Mouse (Mus musculus): Measurements from ENCODE around the gene Ogt. TPM values are rescaled to one million over a fixed set of nuclear protein-coding genes. Genes with fewer than 3 reads are reported as not detected.

Gene Ogt
- polyA plus RNA-seq, 1 experiment: 24.0 TPM

GRCm38 (mm10) chrX:101639306-101639705, 554 bp upstream of the Ogt start:
- no peaks in the 10 kb centered on the region for H3K27me3 ChIP-seq (ENCODE audit: control insufficient read depth, insufficient read depth, low read length)
- H3K27ac ChIP-seq (ENCODE audit: control insufficient read depth, insufficient read depth, low read depth, low read length): peak overlapping the region; percentile 49; the same call in 1 of the 2 replicates

DNA sequence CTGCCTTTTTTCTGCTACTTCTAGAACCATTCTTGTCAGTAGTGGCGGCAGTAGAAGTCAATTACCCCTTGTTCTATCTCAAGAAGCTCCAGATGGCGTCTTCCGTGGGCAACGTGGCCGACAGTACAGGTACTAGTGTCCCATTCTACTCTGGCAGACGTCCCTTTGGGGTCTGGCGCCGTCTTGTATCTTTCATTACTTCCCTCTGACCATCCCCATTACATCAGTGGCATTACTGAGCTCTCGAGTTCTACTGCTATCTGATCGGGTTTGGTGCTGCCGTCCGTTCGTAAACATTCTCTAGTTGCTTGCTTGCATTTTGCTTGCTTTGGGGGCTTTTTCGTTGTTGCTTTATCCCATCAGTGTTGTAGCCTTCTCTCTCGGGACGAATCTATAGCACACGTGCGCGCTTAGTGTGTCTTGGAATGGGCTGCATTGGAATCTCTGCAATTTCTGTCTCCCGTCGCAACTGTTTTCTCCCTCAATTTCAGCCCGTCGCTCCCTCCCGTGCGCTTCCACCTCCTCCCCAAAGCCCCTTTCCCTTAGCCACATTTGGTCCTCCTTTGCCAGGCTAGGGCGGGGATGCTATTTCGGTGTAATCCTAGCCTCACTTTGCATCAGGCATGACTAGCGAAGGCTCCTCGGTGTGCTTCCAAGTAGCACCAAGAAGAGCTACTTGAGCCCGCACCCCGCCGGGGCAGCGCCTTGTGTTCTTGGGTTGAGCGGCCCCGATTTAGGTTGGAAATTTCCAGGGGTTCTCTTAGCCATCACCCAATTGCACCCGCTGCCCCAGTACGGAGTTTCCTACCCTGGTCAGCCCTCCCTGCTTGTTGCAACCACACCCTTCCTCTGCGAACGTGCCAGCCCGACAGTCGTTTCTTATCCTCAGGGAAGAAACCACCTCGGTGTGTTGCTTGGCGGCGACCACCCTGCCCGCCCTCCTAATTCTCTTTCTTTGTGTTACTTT, 617 bp downstream of the Ogt start:
- Histone ChIP-seq H3K27ac (ENCODE audit: control insufficient read depth, insufficient read depth, low read depth, low read length) (peak overlapping the region; percentile 89), H3K36me3 (ENCODE audit: control insufficient read depth, insufficient read depth, low read length) (no peaks in the 10 kb centered on the region), H3K27me3 (ENCODE audit: control insufficient read depth, insufficient read depth, low read length) (no peaks in the 10 kb centered on the region), H3K4me3 (ENCODE audit: control insufficient read depth, low read depth, low read length) (peak overlapping the region; percentile 92), H3K4me1 (ENCODE audit: control insufficient read depth, insufficient read depth, low read length) (no peaks in the 10 kb centered on the region)
- no peak for TF ChIP-seq CTCF (IDR thresholded peaks at IDR 0.05; ENCODE audit: control insufficient read depth, insufficient read depth, insufficient replicate concordance, low read depth, low read length)
- no peak for TF ChIP-seq POLR2A (IDR thresholded peaks at IDR 0.05; ENCODE audit: control insufficient read depth, low read depth, low read length)

More at GRCm38 (mm10) chrX:101639306-101639705, 554 bp upstream of the Ogt start:
- H3K4me1 ChIP-seq (ENCODE audit: control insufficient read depth, insufficient read depth, low read length): no peaks in the 10 kb centered on the region
- H3K4me3 ChIP-seq (ENCODE audit: control insufficient read depth, low read depth, low read length): peak overlapping the region; percentile 92; the same call in 1 of the 2 replicates
- TF ChIP-seq CTCF (IDR thresholded peaks at IDR 0.05; ENCODE audit: control insufficient read depth, insufficient read depth, insufficient replicate concordance, low read depth, low read length) (no peak), POLR2A (IDR thresholded peaks at IDR 0.05; ENCODE audit: control insufficient read depth, low read depth, low read length) (no peak)
- no peaks in the 10 kb centered on the region for H3K36me3 ChIP-seq (ENCODE audit: control insufficient read depth, insufficient read depth, low read length)

GRCm38 (mm10) chrX:101641161-101641530, 1.3 kb downstream of the Ogt start:
- no peaks in the 10 kb centered on the region for H3K4me1 ChIP-seq (ENCODE audit: control insufficient read depth, insufficient read depth, low read length)
- H3K36me3 ChIP-seq (ENCODE audit: control insufficient read depth, insufficient read depth, low read length): no peaks in the 10 kb centered on the region
- H3K27me3 ChIP-seq (ENCODE audit: control insufficient read depth, insufficient read depth, low read length): no peaks in the 10 kb centered on the region
- no peak overlapping the region; the same call in 1 of the 2 replicates for H3K27ac ChIP-seq (ENCODE audit: control insufficient read depth, insufficient read depth, low read depth, low read length)
- TF ChIP-seq CTCF (IDR thresholded peaks at IDR 0.05; ENCODE audit: control insufficient read depth, insufficient read depth, insufficient replicate concordance, low read depth, low read length): no peak
- no peak for TF ChIP-seq POLR2A (IDR thresholded peaks at IDR 0.05; ENCODE audit: control insufficient read depth, low read depth, low read length)
- peak overlapping the region; percentile 92 for H3K4me3 ChIP-seq (ENCODE audit: control insufficient read depth, low read depth, low read length)

- Histone ChIP-seq H3K27me3 (ENCODE audit: control insufficient read depth, insufficient read depth, low read length) (no peaks in the 10 kb centered on the region), H3K27ac (ENCODE audit: control insufficient read depth, insufficient read depth, low read depth, low read length) (no peak overlapping the region)
Measured at GRCm38 (mm10) chrX:101642091-101642490, 2.2 kb downstream of the Ogt start.

DNA sequence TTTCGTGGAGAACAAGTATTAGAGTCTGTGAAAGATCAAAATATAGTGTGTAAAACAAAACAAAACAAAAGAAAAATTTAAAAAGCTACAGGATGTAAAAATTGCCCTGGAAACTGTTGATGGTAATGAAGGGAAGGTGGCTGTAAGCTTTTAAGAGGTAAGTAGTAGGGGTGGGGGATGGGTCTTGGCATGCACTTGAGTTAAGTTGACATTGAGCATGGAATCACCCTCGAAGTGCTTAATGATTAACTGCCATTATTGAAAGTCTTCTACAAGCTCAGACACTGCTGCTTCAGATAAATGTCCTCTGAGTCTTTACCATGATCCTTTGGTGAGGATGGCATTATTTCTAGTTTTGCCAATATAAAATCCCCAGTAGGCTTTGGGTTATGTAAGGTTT, 5.4 kb downstream of the Ogt start:
- H3K36me3 ChIP-seq (ENCODE audit: control insufficient read depth, insufficient read depth, low read length): no peaks in the 10 kb centered on the region
- TF ChIP-seq POLR2A (IDR thresholded peaks at IDR 0.05; ENCODE audit: control insufficient read depth, low read depth, low read length): no peak
- no peaks in the 10 kb centered on the region for H3K4me1 ChIP-seq (ENCODE audit: control insufficient read depth, insufficient read depth, low read length)
- H3K27ac ChIP-seq (ENCODE audit: control insufficient read depth, insufficient read depth, low read depth, low read length): no peak overlapping the region
- H3K27me3 ChIP-seq (ENCODE audit: control insufficient read depth, insufficient read depth, low read length): no peaks in the 10 kb centered on the region
- no peak overlapping the region for H3K4me3 ChIP-seq (ENCODE audit: control insufficient read depth, low read depth, low read length)

More at GRCm38 (mm10) chrX:101642091-101642490, 2.2 kb downstream of the Ogt start:
- no peaks in the 10 kb centered on the region for H3K36me3 ChIP-seq (ENCODE audit: control insufficient read depth, insufficient read depth, low read length)
- no peak for TF ChIP-seq CTCF (IDR thresholded peaks at IDR 0.05; ENCODE audit: control insufficient read depth, insufficient read depth, insufficient replicate concordance, low read depth, low read length)
- no peak for TF ChIP-seq POLR2A (IDR thresholded peaks at IDR 0.05; ENCODE audit: control insufficient read depth, low read depth, low read length)
- H3K4me1 ChIP-seq (ENCODE audit: control insufficient read depth, insufficient read depth, low read length): no peaks in the 10 kb centered on the region
- H3K4me3 ChIP-seq (ENCODE audit: control insufficient read depth, low read depth, low read length): no peak overlapping the region

DNA sequence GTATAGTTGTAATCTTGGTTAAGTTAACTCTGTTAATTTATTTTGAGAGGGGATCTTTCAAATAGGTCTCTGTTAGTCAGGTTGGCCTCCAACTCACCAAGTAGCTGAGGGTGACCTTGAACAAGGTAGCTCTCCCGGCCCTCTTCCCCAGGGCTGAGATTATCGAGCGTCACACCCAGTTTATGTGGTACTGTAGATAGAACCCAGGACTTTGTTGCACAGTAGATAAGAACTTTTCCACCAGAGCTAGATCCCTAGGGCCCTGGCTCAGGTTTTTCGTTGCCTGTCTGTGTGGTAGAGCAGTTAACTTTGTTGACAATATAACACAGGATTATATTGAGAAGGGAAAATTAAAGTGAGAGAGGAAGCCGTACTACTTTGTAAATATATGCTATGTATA, 6.8 kb downstream of the Ogt start:
- no peak overlapping the region for H3K27ac ChIP-seq (ENCODE audit: control insufficient read depth, insufficient read depth, low read depth, low read length)
- TF ChIP-seq CTCF (IDR thresholded peaks at IDR 0.05; ENCODE audit: control insufficient read depth, insufficient read depth, insufficient replicate concordance, low read depth, low read length) (no peak), POLR2A (IDR thresholded peaks at IDR 0.05; ENCODE audit: control insufficient read depth, low read depth, low read length) (no peak)
- no peaks in the 10 kb centered on the region for H3K36me3 ChIP-seq (ENCODE audit: control insufficient read depth, insufficient read depth, low read length)

GRCm38 (mm10) chrX:101695686-101696085, 55.8 kb downstream of the Ogt start:
- no peaks in the 10 kb centered on the region for H3K36me3 ChIP-seq (ENCODE audit: control insufficient read depth, insufficient read depth, low read length)
- H3K4me3 ChIP-seq (ENCODE audit: control insufficient read depth, low read depth, low read length): peak overlapping the region; percentile 72
- H3K4me1 ChIP-seq (ENCODE audit: control insufficient read depth, insufficient read depth, low read length): no peaks in the 10 kb centered on the region
- peak overlapping the region; percentile 95 for H3K27ac ChIP-seq (ENCODE audit: control insufficient read depth, insufficient read depth, low read depth, low read length)
- TF ChIP-seq CTCF (IDR thresholded peaks at IDR 0.05; ENCODE audit: control insufficient read depth, insufficient read depth, insufficient replicate concordance, low read depth, low read length) (no peak), POLR2A (IDR thresholded peaks at IDR 0.05; ENCODE audit: control insufficient read depth, low read depth, low read length) (peak; percentile 78)
- H3K27me3 ChIP-seq (ENCODE audit: control insufficient read depth, insufficient read depth, low read length): no peaks in the 10 kb centered on the region

More for the DNA sequence above, 6.8 kb downstream of the Ogt start:
- H3K4me1 ChIP-seq (ENCODE audit: control insufficient read depth, insufficient read depth, low read length): no peaks in the 10 kb centered on the region
- no peak overlapping the region for H3K4me3 ChIP-seq (ENCODE audit: control insufficient read depth, low read depth, low read length)
- no peaks in the 10 kb centered on the region for H3K27me3 ChIP-seq (ENCODE audit: control insufficient read depth, insufficient read depth, low read length)
